Mouse (Mus musculus) kidney, adult 10 weeks (tissue): ENCODE measurements around the gene Cercam. TPM values are rescaled to one million over a fixed set of nuclear protein-coding genes. Genes with fewer than 3 reads are reported as not detected.

Source experiments
- polyA plus RNA-seq: library from polyadenylated mRNA; stranded (reverse); fragments of 350-450 nt; fragmentation: Illumina TruSeq; extraction: RNeasy Lipid Tissue Mini Kit (QIAGEN cat#74804); gene quantifications from one replicate; pipeline ENCODE4 v1.2.3, GENCODE M21; 2014; ENCODE audit warnings: low read depth, low replicate concordance

Gene Cercam
- polyA plus RNA-seq, result 0.16 TPM

GRCm38 (mm10) chr2:29868949-29869645 lies at the start of gene Cercam:
Gene Cercam, plus strand, starts transcription at chr2:29869164.

GRCm38 (mm10) chr2:29820025-29820817 lies 48.7 kb upstream of the Cercam start, which contains the start of gene Urm1:
Gene Urm1, plus strand, starts transcription at chr2:29820075.

DNA sequence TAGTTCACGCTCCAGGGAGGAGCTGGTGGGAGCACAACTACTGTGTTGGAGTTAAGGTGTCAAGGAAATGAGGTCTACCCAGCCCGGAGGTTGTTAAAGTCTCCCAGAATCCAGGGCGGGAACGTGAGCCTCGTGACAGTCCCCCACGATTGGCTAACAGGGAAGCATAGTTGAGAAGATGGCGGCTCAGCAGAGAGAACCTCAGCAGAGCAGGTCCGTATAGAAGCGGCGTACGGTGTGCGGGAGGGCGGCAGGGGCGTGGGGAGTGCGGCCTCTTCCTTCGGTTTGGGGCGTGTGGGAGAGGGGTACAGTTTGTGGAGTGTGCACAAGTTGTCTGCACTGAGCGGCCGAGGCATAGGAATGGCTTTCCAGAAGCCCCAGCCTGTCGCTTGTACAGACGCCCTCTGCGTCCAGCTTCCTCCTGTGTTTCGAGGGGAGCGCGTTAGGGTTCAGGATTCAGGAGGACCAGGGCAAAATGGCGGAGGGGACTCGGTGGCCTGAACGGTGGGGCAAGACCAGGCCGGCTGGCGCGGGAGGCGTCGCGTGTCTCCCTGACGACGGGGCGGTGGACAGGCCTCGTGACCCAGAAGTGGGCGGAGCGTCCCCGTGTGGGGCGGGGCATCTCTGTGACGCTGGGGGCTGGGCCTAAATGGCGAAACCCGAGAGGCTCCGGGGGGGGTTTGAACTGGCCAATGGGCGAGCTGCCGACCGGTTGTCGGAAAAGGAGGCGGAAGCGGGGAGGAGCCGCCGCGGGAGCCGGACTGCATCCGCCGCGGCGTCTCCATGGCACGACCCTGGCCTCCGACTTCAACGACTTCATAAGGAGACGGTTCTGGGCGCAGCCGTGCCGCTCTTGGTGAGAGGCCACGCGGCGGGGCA lies 20.3 kb downstream of the Cercam start, which contains the start of gene Odf2:
Odf2 (plus strand) TSS at position 156 of the 879 bp plus-strand sequence.

Other genes with a start within 250 kb of the Cercam start
- gene Rapgef1, start 249.4 kb upstream of the Cercam start, polyA plus RNA-seq, result 3.4 TPM
- gene Gm13420, start 117.5 kb upstream of the Cercam start, polyA plus RNA-seq, result not detected
- gene Gm13547, start 109.9 kb upstream of the Cercam start, polyA plus RNA-seq, result not detected
- 4.9 TPM for gene Coq4, start 81.7 kb upstream of the Cercam start, polyA plus RNA-seq
- gene Trub2, start 80.7 kb upstream of the Cercam start, polyA plus RNA-seq, result 7.4 TPM
- 0.89 TPM for gene Slc27a4, start 66.5 kb upstream of the Cercam start, polyA plus RNA-seq
- gene Urm1, start 49.1 kb upstream of the Cercam start, polyA plus RNA-seq, result 3.9 TPM
- gene Odf2, start 20.1 kb downstream of the Cercam start, polyA plus RNA-seq, result 3.9 TPM
- gene Gle1, start 66.3 kb downstream of the Cercam start, polyA plus RNA-seq, result 13.0 TPM
- 44.5 TPM for gene Sptan1, start 96.4 kb downstream of the Cercam start, polyA plus RNA-seq
- gene Wdr34, start 179.7 kb downstream of the Cercam start, polyA plus RNA-seq, result 0.73 TPM
- gene Set, start 188.2 kb downstream of the Cercam start, polyA plus RNA-seq, result 217 TPM
- 0.16 TPM for gene Pkn3, start 208.5 kb downstream of the Cercam start, polyA plus RNA-seq
- 1.6 TPM for gene Zdhhc12, start 224.5 kb downstream of the Cercam start, polyA plus RNA-seq